Mouse (Mus musculus) urinary bladder, postnatal 36 days (tissue): ENCODE data around the gene Cuta.
A peak's percentile ranks its signal among the peaks of the same experiment; 100 is the strongest.

Experiments
- DNase-seq, 2 experiments: peaks; one replicate each; pipeline ENCODE4 v3.0.0; 2022; ENCODE audit warnings: low spot score in 2 of 2, mixed read lengths in 1 of 2

Cuta gene

GRCm38 (mm10) chr17:26886047-26886749 lies 53.2 kb downstream of the Cuta start:
- peak; percentile 65 to 86 for DNase-seq

- peak; percentile 65 to 82 for DNase-seq
Measured at GRCm38 (mm10) chr17:26884995-26885926, 54.1 kb downstream of the Cuta start.
